10 mouse cellular contexts compared by ENCODE assay signal in genomic region chr12:91732729-91733448, GRCm38 (mm10). TPM values are rescaled to one million over a fixed set of nuclear protein-coding genes. Genes with fewer than 3 reads are reported as not detected.
DNase-seq lines count a peak whose midpoint lies in the region; ATAC-seq lines count a peak whose summit lies in the region.
"Had no signal": no experiment of that assay in that cellular context is flagged by ENCODE, and none has a peak within 500 bp of the region (broad histone marks: within the 10 kb centered on the region; RNA-seq: fewer than 3 reads in every experiment).

No protein-coding gene starts in this region.

- H3K9ac ChIP-seq in forebrain, embryonic 12.5 days = no peak overlapping the region

- H3K9me3 ChIP-seq in forebrain, embryonic 12.5 days = no peaks in the 10 kb centered on the region

- DNase-seq in gastrocnemius, postnatal 14 days = peak; percentile 25
- no peak for DNase-seq in gastrocnemius, postnatal 10 days
- DNase-seq in left cerebral cortex, postnatal 14 days (ENCODE audit: low spot score in 2 of 2) = peak; percentile 42 to 43
- no peak for DNase-seq in left cerebral cortex, adult 11 months (ENCODE audit: low spot score)
- peak; percentile 59 to 72 for DNase-seq in layer of hippocampus, postnatal 10 days (ENCODE audit: low spot score in 2 of 2)
- DNase-seq in embryo, embryonic 9.5 days (ENCODE audit: extremely low spot score) = no peak
- no peak for DNase-seq in cerebellum, adult 9-10 months
- DNase-seq: thymus, adult 18-20 months had no signal

- 0 out of 2 replicates have a peak, but pooled peaks cover 3% of the 10 kb centered on the region for H3K4me1 ChIP-seq in forebrain, embryonic 12.5 days

- peak; percentile 85; the same call in 1 of the 2 replicates for ATAC-seq in forebrain, embryonic 12.5 days (ENCODE audit: low FRiP score)
- ATAC-seq: Patski had no signal

- no peak overlapping the region for H3K4me2 ChIP-seq in forebrain, embryonic 12.5 days

- no peak overlapping the region for H3K4me3 ChIP-seq in forebrain, embryonic 12.5 days (replicated peaks)

- WGBS in forebrain, embryonic 12.5 days = 47% methylated on average over 6 of the region's 6 CpGs

- peak overlapping the region; percentile 80 for H3K27ac ChIP-seq in forebrain, embryonic 12.5 days

- no peaks in the 10 kb centered on the region for H3K27me3 ChIP-seq in forebrain, embryonic 12.5 days
- H3K27me3 ChIP-seq: Patski had no signal

- H3K36me3 ChIP-seq in forebrain, embryonic 12.5 days (replicated peaks) = peaks cover 20% of the 10 kb centered on the region

- intact Hi-C loops in gastrocnemius, postnatal 14 days (cut with DNase I; ENCODE audit: low total_unique reads) = no loop called here
- intact Hi-C loops in left cerebral cortex, postnatal 14 days (cut with DNase I) = no loop called here

RNA-seq across cellular contexts. Expression of gene Ston2, which starts 55.3 kb away (rescaled TPM):
- 10 to 100 TPM; 29.0 to 32.3 TPM for total RNA-seq in gastrocnemius, postnatal 14 days (2021)
- 10 to 100 TPM; 42.7 to 51.4 TPM for total RNA-seq in gastrocnemius, postnatal 10 days (2021)
- total RNA-seq in left cerebral cortex, postnatal 14 days (2021) = 10 to 100 TPM; 16.7 to 17.6 TPM
- polyA plus RNA-seq in forebrain, embryonic 12.5 days (2016; fragmentation: Nextera tagmentation; extraction: Ambion mirVana) = 11.9 and 14.2 TPM in 2 replicates
- 10 to 100 TPM; 28.8 to 33.1 TPM for total RNA-seq in layer of hippocampus, postnatal 10 days (2021)

Comparison
In these comparisons a context has a peak if more than half of its experiments do, and no peak if none do; other contexts are left out.
1. DNase-seq: peak in gastrocnemius, postnatal 14 days (single experiment), left cerebral cortex, postnatal 14 days (2 of 2) and layer of hippocampus, postnatal 10 days (2 of 2); none in gastrocnemius, postnatal 10 days (single experiment), left cerebral cortex, adult 11 months (single experiment), embryo, embryonic 9.5 days (single experiment) and cerebellum, adult 9-10 months (single experiment).